Mouse (Mus musculus) myocyte (in vitro differentiated cells): ENCODE data around the gene Bysl. TPM values are rescaled to one million over a fixed set of nuclear protein-coding genes. Genes with fewer than 3 reads are reported as not detected.

Experiments used
- H3K27me3 ChIP-seq: one replicate; pipeline ENCODE4 v1.6.1; 2011; ENCODE audit not compliant: control insufficient read depth, insufficient read depth, insufficient read length
- H3K36me3 ChIP-seq: one replicate; pipeline ENCODE4 v1.6.1; 2011; ENCODE audit not compliant: control insufficient read depth, insufficient read depth
- H3K4me2 ChIP-seq: one replicate; pipeline ENCODE4 v1.6.1; 2011; ENCODE audit warnings: low read depth, control low read depth
- H3K4me3 ChIP-seq: one replicate; pipeline ENCODE4 v1.5.1; 2011; ENCODE audit warnings: mild to moderate bottlenecking, control low read depth, moderate library complexity
- H3K79me2 ChIP-seq: one replicate; pipeline ENCODE4 v1.6.1; 2011; ENCODE audit not compliant: control insufficient read depth, insufficient read depth
- H3ac ChIP-seq: one replicate; pipeline ENCODE4 v1.6.1; 2011; ENCODE audit not compliant: control insufficient read depth, insufficient read length
- CEBPB ChIP-seq: IDR thresholded peaks from 2 replicates; pipeline ENCODE4 v1.6.1; 2011; ENCODE audit warnings: mild to moderate bottlenecking, moderate library complexity; ENCODE audit not compliant: poor library complexity, insufficient read depth, severe bottlenecking
- E2F4 ChIP-seq: IDR thresholded peaks from one replicate; pipeline ENCODE4 v1.6.1; 2011; ENCODE audit warnings: mild to moderate bottlenecking, control low read depth, moderate library complexity; ENCODE audit not compliant: insufficient read depth
- MAX ChIP-seq: IDR thresholded peaks from one replicate; pipeline ENCODE4 v1.6.1; 2011; ENCODE audit warnings: low read depth, mild to moderate bottlenecking, control low read depth
- MYOD1 ChIP-seq, 3 experiments: IDR thresholded peaks; one replicate each; pipeline ENCODE4 v1.6.1; 2011; ENCODE audit warnings: control low read depth in 2 of 3, low read depth in 2 of 3, mild to moderate bottlenecking in 2 of 3, moderate library complexity in 1 of 3; ENCODE audit not compliant: insufficient read length in 2 of 3, control insufficient read depth in 1 of 3
- MYOG ChIP-seq, 3 experiments: IDR thresholded peaks; one replicate each; pipeline ENCODE4 v1.6.1; 2011; ENCODE audit warnings: control low read depth in 2 of 3, low read depth in 2 of 3, mild to moderate bottlenecking in 2 of 3; ENCODE audit not compliant: insufficient read length in 2 of 3, control insufficient read depth in 1 of 3, insufficient read depth in 1 of 3
- POLR2A ChIP-seq: IDR thresholded peaks from one replicate; pipeline ENCODE4 v1.6.1; 2011; ENCODE audit warnings: low read depth, mild to moderate bottlenecking, control low read depth, moderate library complexity; ENCODE audit not compliant: insufficient read length
- POLR2AphosphoS2 ChIP-seq: IDR thresholded peaks from one replicate; pipeline ENCODE4 v1.6.1; 2011; ENCODE audit warnings: low read depth, control low read depth; ENCODE audit not compliant: insufficient read length
- REST ChIP-seq: IDR thresholded peaks from one replicate; pipeline ENCODE4 v1.6.1; 2011; ENCODE audit warnings: mild to moderate bottlenecking, control low read depth, moderate library complexity; ENCODE audit not compliant: insufficient read depth, insufficient read length
- SRF ChIP-seq: IDR thresholded peaks from one replicate; pipeline ENCODE4 v1.6.1; 2011; ENCODE audit warnings: low read depth; ENCODE audit not compliant: control insufficient read depth, insufficient read length
- TCF12 ChIP-seq: IDR thresholded peaks from one replicate; pipeline ENCODE4 v1.6.1; 2011; ENCODE audit warnings: mild to moderate bottlenecking, control low read depth; ENCODE audit not compliant: poor library complexity, insufficient read depth, severe bottlenecking
- TCF3 ChIP-seq: IDR thresholded peaks from one replicate; pipeline ENCODE4 v1.6.1; 2011; ENCODE audit warnings: low read depth, control low read depth; ENCODE audit not compliant: insufficient read length
- USF1 ChIP-seq: IDR thresholded peaks from one replicate; pipeline ENCODE4 v1.6.1; 2011; ENCODE audit warnings: low read depth, mild to moderate bottlenecking, control low read depth, moderate library complexity
- polyA plus RNA-seq: library from polyadenylated mRNA; unstranded; fragments of >200 nt; fragmentation: generic; extraction: Trizol; gene quantifications from one replicate; pipeline ENCODE4 v1.2.1, GENCODE M21; 2012; ENCODE audit warnings: missing spikeins

The Bysl gene
- polyA plus RNA-seq, 1 experiment: 41.0 TPM

DNA sequence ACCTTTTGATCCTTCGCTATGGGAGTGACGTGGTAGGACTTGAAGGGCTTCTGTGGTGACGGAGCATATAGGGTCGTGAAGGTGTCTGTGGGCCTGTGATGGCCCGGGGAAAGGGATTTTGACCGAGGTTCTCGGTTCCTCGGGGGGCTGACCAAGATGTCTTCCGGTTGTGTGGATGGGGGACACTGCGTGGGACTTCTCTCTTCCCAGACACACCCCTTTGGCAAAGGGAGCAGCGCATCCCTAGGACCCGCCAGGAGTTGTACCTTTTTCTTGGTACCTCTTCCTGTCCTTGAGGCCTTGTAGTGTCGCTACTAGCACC is 330 bp upstream of the Bysl start:
- Histone ChIP-seq H3K36me3 (peaks cover 16% of the 10 kb centered on the region), H3K27me3 (no peaks in the 10 kb centered on the region), H3ac (peak overlapping the region; percentile 65), H3K4me3 (peak overlapping the region; percentile 82), H3K79me2 (peaks cover 78% of the 10 kb centered on the region), H3K4me2 (peak overlapping the region; percentile 81)
- TF ChIP-seq TCF12: no peak
- no peak for TF ChIP-seq TCF3
- no peak for TF ChIP-seq MYOG (IDR thresholded peaks at IDR 0.05; ENCODE audit: control insufficient read depth in 1 of 3, insufficient read depth in 1 of 3, insufficient read length in 2 of 3, low read depth in 2 of 3)
- TF ChIP-seq MAX: no peak

DNA sequence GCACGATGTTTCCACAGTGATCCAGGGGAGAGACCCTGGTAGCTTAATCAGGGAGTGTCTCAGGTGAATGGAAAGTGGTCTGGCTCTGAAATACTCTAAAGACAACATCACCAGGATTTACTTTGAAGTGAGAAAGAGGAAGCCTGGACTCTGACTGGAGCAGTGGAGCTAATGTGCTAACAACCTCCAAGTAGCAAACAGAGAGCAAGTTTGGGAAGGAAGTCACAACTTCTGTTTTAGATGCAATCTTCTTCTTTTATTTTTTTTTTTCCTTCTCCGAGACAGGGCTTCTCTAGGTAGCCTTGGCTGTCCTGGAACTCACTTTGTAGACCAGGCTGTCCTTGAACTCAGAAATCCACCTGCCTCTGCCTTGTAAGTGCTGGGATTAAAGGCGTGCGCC is 2.1 kb downstream of the Bysl start:
- H3K27me3 ChIP-seq: no peaks in the 10 kb centered on the region
- H3K36me3 ChIP-seq: peaks cover 12% of the 10 kb centered on the region
- H3K4me3 ChIP-seq: peak overlapping the region; percentile 82
- H3ac ChIP-seq: no peak overlapping the region
- no peak for TF ChIP-seq CEBPB
- TF ChIP-seq REST: no peak
- TF ChIP-seq MYOG (IDR thresholded peaks at IDR 0.05; ENCODE audit: control insufficient read depth in 1 of 3, insufficient read depth in 1 of 3, insufficient read length in 2 of 3, low read depth in 2 of 3): no peak
- peak overlapping the region; percentile 87 for H3K4me2 ChIP-seq
- peaks cover 53% of the 10 kb centered on the region for H3K79me2 ChIP-seq

DNA sequence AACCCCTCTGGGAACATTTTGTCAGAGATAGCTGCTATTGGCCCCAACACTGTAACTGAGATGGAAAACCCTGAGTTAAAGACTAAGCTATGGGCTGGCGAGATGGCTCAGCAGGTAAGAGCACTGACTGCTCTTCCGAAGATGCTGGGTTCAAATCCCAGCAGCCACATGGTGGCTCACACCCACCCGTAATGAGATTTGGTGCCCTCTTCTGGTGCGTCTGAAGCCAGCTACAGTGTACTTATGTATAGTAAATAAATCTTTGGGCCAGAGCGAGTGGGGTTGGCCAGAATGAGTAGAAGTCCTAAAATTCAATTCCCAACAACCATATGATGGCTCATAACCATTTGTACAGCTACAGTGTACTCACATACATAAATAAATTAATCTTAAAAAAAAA is 5.1 kb downstream of the Bysl start:
- Histone ChIP-seq H3K4me3 (no peak overlapping the region), H3K36me3 (peaks cover 11% of the 10 kb centered on the region), H3K4me2 (no peak overlapping the region), H3K27me3 (no peaks in the 10 kb centered on the region), H3K79me2 (peaks cover 25% of the 10 kb centered on the region), H3ac (no peak overlapping the region)
- TF ChIP-seq USF1 (no peak), TCF12 (no peak), POLR2AphosphoS2 (no peak), E2F4 (no peak), MAX (no peak), MYOG (IDR thresholded peaks at IDR 0.05; ENCODE audit: control insufficient read depth in 1 of 3, insufficient read depth in 1 of 3, insufficient read length in 2 of 3, low read depth in 2 of 3) (no peak), CEBPB (no peak), POLR2A (no peak), MYOD1 (IDR thresholded peaks at IDR 0.05; ENCODE audit: control insufficient read depth in 1 of 3, insufficient read length in 2 of 3, low read depth in 2 of 3) (no peak), REST (no peak), SRF (no peak), TCF3 (no peak)

DNA sequence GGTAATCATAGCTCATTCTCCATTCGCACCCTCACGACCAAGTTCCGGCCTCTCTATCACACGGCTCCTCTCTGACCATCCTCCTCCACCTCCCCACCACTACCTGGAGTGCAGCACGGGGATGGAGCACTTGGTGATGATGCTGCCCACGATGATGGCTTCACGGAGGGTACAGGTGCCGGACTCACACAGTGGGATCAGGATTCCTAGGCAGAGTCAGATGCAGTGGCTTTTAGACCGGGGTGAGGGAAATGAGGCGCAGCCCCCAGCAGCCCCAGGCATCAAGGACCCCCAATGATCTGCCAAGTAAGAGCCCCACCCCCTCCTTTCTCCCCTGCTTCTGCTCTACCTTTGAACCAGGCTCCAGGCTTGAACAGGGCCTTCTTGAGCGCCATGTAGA is 9.0 kb downstream of the Bysl start:
- peak; percentile 69 for TF ChIP-seq POLR2AphosphoS2
- TF ChIP-seq POLR2A: no peak
- no peak overlapping the region for H3K4me3 ChIP-seq
- no peak overlapping the region for H3ac ChIP-seq
- H3K27me3 ChIP-seq: no peaks in the 10 kb centered on the region
- no peak overlapping the region for H3K4me2 ChIP-seq
- H3K79me2 ChIP-seq: no peaks in the 10 kb centered on the region
- peaks cover 31% of the 10 kb centered on the region for H3K36me3 ChIP-seq

DNA sequence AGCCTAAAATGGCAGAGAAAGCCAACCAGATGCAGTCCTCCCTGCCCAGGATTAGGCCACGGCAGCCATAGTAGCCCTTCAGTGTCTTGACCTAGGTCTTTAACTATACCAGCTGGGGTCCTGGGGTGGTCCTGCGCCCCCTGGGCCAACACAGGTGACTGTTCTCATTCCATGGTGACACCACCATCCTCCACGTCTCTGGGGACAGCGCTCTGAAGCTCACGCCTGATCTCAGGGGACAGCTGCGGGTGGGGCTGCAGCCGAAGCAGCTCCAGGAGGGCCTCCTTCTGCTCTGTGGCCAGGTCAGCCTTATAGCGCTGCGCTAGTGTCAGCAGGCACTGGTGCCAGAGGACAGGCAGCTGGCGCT is 9.9 kb downstream of the Bysl start:
- Histone ChIP-seq H3K4me2 (no peak overlapping the region), H3K36me3 (peaks cover 28% of the 10 kb centered on the region), H3K79me2 (peaks cover 4% of the 10 kb centered on the region), H3K4me3 (no peak overlapping the region), H3ac (no peak overlapping the region), H3K27me3 (no peaks in the 10 kb centered on the region)
- TF ChIP-seq MYOG (IDR thresholded peaks at IDR 0.05; ENCODE audit: control insufficient read depth in 1 of 3, insufficient read depth in 1 of 3, insufficient read length in 2 of 3, low read depth in 2 of 3) (peak in 1 of 3 experiments; percentile 31), E2F4 (no peak), POLR2A (peak; percentile 30)

DNA sequence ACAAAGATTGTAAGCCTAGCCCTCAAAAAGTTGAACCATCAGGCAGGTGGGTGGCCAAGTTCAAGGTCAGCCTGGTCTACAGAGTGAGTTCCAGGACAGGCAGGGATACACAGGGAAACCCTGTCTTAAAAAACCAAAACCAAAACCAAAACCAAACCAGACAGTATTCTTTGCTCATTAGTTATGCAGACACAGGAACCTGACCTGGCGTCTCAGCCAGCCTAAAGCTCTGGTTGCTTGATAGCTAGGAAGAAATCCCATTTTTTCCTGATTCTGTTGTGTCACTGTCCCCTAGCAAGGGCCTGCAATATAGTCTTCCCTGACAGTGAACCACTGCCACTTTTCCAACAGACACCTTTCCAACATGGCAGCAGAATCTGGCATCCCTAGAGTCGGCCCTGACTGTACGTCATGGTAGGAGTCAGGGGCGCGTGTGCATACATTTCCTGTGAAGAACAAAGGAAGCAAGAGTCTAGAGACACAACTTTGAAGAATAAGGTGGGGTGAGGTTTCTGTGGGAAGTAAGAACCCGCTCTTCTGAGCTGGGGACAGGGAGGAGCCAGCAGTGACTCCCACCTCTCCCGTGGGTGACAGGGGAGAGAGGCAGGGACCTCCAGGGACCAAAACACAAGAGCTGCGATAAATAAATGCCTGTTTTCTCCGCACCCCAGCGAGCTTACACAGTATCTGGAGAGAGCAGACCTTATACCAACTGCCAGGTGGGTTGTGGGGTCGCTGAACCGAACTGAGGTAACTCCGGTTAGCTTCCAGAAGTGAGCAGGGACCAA is 10.5 kb downstream of the Bysl start:
- Histone ChIP-seq H3K4me3 (no peak overlapping the region), H3K79me2 (peaks cover 9% of the 10 kb centered on the region), H3K4me2 (no peak overlapping the region), H3K36me3 (peaks cover 28% of the 10 kb centered on the region), H3K27me3 (no peaks in the 10 kb centered on the region), H3ac (no peak overlapping the region)
- TF ChIP-seq MYOD1 (IDR thresholded peaks at IDR 0.05; ENCODE audit: control insufficient read depth in 1 of 3, insufficient read length in 2 of 3, low read depth in 2 of 3): no peak
- TF ChIP-seq TCF12: no peak
- no peak for TF ChIP-seq SRF
- TF ChIP-seq MYOG (IDR thresholded peaks at IDR 0.05; ENCODE audit: control insufficient read depth in 1 of 3, insufficient read depth in 1 of 3, insufficient read length in 2 of 3, low read depth in 2 of 3): no peak
- no peak for TF ChIP-seq POLR2AphosphoS2
- no peak for TF ChIP-seq CEBPB
- TF ChIP-seq MAX: no peak
- TF ChIP-seq POLR2A: no peak
- TF ChIP-seq REST: no peak
- no peak for TF ChIP-seq E2F4
- no peak for TF ChIP-seq TCF3
- no peak for TF ChIP-seq USF1
